Mouse (Mus musculus): Measurements from ENCODE around the gene Ipo13. TPM values are rescaled to one million over a fixed set of nuclear protein-coding genes. Genes with fewer than 3 reads are reported as not detected.
A peak's percentile ranks its signal among the peaks of the same experiment; 100 is the strongest.

Gene Ipo13
- polyA plus RNA-seq, 1 experiment, result 183 TPM

DNA sequence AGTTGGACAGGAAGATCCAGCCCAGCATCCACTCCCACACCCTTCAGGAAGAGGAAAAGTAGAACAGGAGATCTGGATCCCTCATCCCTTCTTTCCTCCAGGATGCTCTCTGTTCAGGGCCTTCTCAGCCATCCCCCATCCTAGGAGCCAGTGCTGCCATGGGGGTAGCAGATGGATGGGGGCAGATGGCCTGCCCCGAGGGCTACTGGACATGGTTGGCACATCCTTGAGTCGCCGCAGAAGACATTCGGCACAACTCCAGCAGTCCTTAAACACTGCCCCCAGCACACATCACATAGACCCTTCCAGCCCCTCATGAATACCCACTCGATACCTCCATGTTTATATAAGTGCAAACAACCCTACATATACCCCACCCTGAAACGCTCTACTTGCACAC is 18.8 kb downstream of the Ipo13 start:
- Histone ChIP-seq H3K4me3 (replicated peaks; ENCODE audit: insufficient read depth, low read depth, low read length) (no peak overlapping the region), H3K4me1 (ENCODE audit: control insufficient read depth, insufficient read depth, low read length) (peaks cover 36% of the 10 kb centered on the region), H3K27me3 (ENCODE audit: control insufficient read depth, insufficient read depth, low read length) (no peaks in the 10 kb centered on the region), H3K27ac (ENCODE audit: insufficient read depth, low read length) (peak overlapping the region; percentile 90)
- WGBS, result 16% methylated on average over 6 of the region's 6 CpGs
- TF ChIP-seq CTCF (IDR thresholded peaks at IDR 0.05; ENCODE audit: borderline replicate concordance, insufficient read depth, low read depth, low read length), result no peak
- DNase-seq, result peak; percentile 70 to 82

DNA sequence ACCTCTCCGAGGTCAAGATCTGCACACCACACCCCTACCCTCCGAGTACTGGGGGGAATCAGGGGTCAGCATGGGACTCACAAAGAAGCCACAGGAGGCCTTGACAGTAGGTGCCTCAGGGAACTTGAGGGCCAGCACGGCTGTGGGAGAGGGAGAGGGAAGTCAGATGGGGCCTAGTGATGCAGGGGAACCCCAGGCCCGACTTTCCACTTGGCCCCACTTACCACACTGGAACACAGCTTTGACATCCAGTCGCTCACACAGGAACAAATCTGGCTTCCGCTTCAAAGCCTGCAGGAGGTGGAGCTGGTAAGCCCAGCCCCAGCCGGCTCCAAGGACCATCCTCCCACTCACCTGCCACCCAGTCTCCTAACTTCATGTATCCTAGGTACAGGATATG is 19.5 kb downstream of the Ipo13 start:
- no peak overlapping the region for H3K4me3 ChIP-seq (replicated peaks; ENCODE audit: insufficient read depth, low read depth, low read length)
- peak overlapping the region; percentile 90 for H3K27ac ChIP-seq (ENCODE audit: insufficient read depth, low read length)
- no peaks in the 10 kb centered on the region for H3K27me3 ChIP-seq (ENCODE audit: control insufficient read depth, insufficient read depth, low read length)
- DNase-seq, result no peak
- WGBS, result 34% methylated on average over 7 of the region's 7 CpGs
- TF ChIP-seq CTCF (IDR thresholded peaks at IDR 0.05; ENCODE audit: borderline replicate concordance, insufficient read depth, low read depth, low read length) (no peak), POLR2A (IDR thresholded peaks at IDR 0.05; ENCODE audit: borderline replicate concordance, insufficient read depth, low read length) (no peak)
- H3K4me1 ChIP-seq (ENCODE audit: control insufficient read depth, insufficient read depth, low read length), result peaks cover 39% of the 10 kb centered on the region

DNA sequence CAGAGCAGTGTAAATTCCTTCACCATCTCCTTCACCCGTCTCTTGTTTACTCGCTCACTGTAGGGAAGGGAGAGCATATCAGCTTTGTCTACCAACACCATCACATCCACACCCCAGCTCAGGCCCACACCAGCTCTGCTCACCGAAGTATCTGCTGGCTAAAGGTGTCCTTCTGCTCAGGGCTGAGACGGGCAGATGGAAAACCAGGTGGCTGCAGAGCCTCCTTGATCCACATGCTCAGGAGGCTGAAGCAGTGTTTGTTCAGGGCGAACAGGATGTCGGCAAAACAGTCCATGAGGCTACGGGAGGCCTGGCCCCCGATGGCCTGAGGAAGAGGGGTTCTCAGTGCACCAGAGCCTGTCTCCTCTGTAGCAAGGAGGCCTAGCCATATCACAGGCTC is 20.2 kb downstream of the Ipo13 start:
- Histone ChIP-seq H3K4me3 (replicated peaks; ENCODE audit: insufficient read depth, low read depth, low read length) (no peak overlapping the region), H3K4me1 (ENCODE audit: control insufficient read depth, insufficient read depth, low read length) (peaks cover 39% of the 10 kb centered on the region), H3K27me3 (ENCODE audit: control insufficient read depth, insufficient read depth, low read length) (no peaks in the 10 kb centered on the region), H3K27ac (ENCODE audit: insufficient read depth, low read length) (peak overlapping the region; percentile 90)
- no peak for TF ChIP-seq POLR2A (IDR thresholded peaks at IDR 0.05; ENCODE audit: borderline replicate concordance, insufficient read depth, low read length)
- TF ChIP-seq CTCF (IDR thresholded peaks at IDR 0.05; ENCODE audit: borderline replicate concordance, insufficient read depth, low read depth, low read length), result no peak
- WGBS, result 28% methylated on average over 8 of the region's 8 CpGs
- peak in 1 of 2 experiments; percentile 58 for DNase-seq

GRCm38 (mm10) chr4:117893376-117893775 is 21.4 kb downstream of the Ipo13 start:
- H3K4me1 ChIP-seq (ENCODE audit: control insufficient read depth, insufficient read depth, low read length), result peaks cover 39% of the 10 kb centered on the region
- 0 out of 2 replicates have a peak overlapping the region, but pooled peaks have one; percentile 26 for H3K27ac ChIP-seq (ENCODE audit: insufficient read depth, low read length)
- WGBS, result 43% methylated on average over 9 of the region's 9 CpGs
- no peak for TF ChIP-seq CTCF (IDR thresholded peaks at IDR 0.05; ENCODE audit: borderline replicate concordance, insufficient read depth, low read depth, low read length)
- TF ChIP-seq POLR2A (IDR thresholded peaks at IDR 0.05; ENCODE audit: borderline replicate concordance, insufficient read depth, low read length), result no peak
- DNase-seq, result no peak
- H3K27me3 ChIP-seq (ENCODE audit: control insufficient read depth, insufficient read depth, low read length), result no peaks in the 10 kb centered on the region
- H3K4me3 ChIP-seq (replicated peaks; ENCODE audit: insufficient read depth, low read depth, low read length), result no peak overlapping the region

- Histone ChIP-seq H3K4me1 (ENCODE audit: control insufficient read depth, insufficient read depth, low read length) (peaks cover 34% of the 10 kb centered on the region), H3K27ac (ENCODE audit: insufficient read depth, low read length) (no peak within 1 kb of the TSS), H3K27me3 (ENCODE audit: control insufficient read depth, insufficient read depth, low read length) (no peaks in the 10 kb centered on the region), H3K4me3 (replicated peaks; ENCODE audit: insufficient read depth, low read depth, low read length) (peak within 1 kb of the TSS; percentile 80)
- no peak for TF ChIP-seq CTCF (IDR thresholded peaks at IDR 0.05; ENCODE audit: borderline replicate concordance, insufficient read depth, low read depth, low read length)
- peak; percentile 51; the same call in 1 of the 2 replicates for TF ChIP-seq POLR2A (IDR thresholded peaks at IDR 0.05; ENCODE audit: borderline replicate concordance, insufficient read depth, low read length)
- WGBS, result under 1% methylated on average over 21 of the region's 21 CpGs
- peak; percentile 84 to 94 for DNase-seq
Observed at GRCm38 (mm10) chr4:117891738-117892161, 23.0 kb downstream of the Ipo13 start, which contains the start of gene Dph2. TSS of gene Dph2 (minus strand) at chr4:117892032.

- H3K27ac ChIP-seq (ENCODE audit: insufficient read depth, low read length), result no peak overlapping the region
- H3K27me3 ChIP-seq (ENCODE audit: control insufficient read depth, insufficient read depth, low read length), result no peaks in the 10 kb centered on the region
- no peak for DNase-seq
- no peak overlapping the region for H3K4me3 ChIP-seq (replicated peaks; ENCODE audit: insufficient read depth, low read depth, low read length)
- peaks cover 28% of the 10 kb centered on the region for H3K4me1 ChIP-seq (ENCODE audit: control insufficient read depth, insufficient read depth, low read length)
- 51% methylated on average over 8 of the region's 8 CpGs for WGBS
- no peak for TF ChIP-seq POLR2A (IDR thresholded peaks at IDR 0.05; ENCODE audit: borderline replicate concordance, insufficient read depth, low read length)
Observed at GRCm38 (mm10) chr4:117890750-117891149, 24.0 kb downstream of the Ipo13 start.

- H3K27me3 ChIP-seq (ENCODE audit: control insufficient read depth, insufficient read depth, low read length), result no peaks in the 10 kb centered on the region
- 81% methylated on average over 14 of the region's 14 CpGs for WGBS
- peaks cover 24% of the 10 kb centered on the region for H3K4me1 ChIP-seq (ENCODE audit: control insufficient read depth, insufficient read depth, low read length)
- TF ChIP-seq CTCF (IDR thresholded peaks at IDR 0.05; ENCODE audit: borderline replicate concordance, insufficient read depth, low read depth, low read length) (no peak), POLR2A (IDR thresholded peaks at IDR 0.05; ENCODE audit: borderline replicate concordance, insufficient read depth, low read length) (no peak)
- DNase-seq, result no peak
- no peak overlapping the region for H3K27ac ChIP-seq (ENCODE audit: insufficient read depth, low read length)
- no peak overlapping the region for H3K4me3 ChIP-seq (replicated peaks; ENCODE audit: insufficient read depth, low read depth, low read length)
Observed at GRCm38 (mm10) chr4:117890031-117890430, 24.8 kb downstream of the Ipo13 start.

DNA sequence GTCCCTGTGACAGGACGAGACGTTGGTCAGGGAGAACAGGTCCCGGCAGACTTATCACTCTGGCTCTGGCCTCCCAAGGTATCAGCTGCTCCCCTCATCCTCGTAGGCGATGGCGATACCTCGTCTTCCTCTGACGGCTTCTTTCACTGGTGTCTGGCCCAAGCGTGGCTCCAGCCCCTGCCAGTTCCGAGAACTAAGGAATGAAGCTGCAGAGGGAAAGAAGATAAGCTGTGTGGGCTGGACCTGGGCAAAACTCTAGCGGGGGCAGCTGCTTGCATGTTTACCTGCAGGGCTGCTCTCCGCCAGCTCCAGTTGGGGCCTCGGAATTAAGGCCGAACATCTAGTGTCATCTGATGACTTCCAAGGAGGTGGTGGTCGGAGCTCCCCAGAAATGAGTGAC is 25.3 kb downstream of the Ipo13 start:
- H3K27me3 ChIP-seq (ENCODE audit: control insufficient read depth, insufficient read depth, low read length), result no peaks in the 10 kb centered on the region
- H3K27ac ChIP-seq (ENCODE audit: insufficient read depth, low read length), result no peak overlapping the region
- peaks cover 22% of the 10 kb centered on the region for H3K4me1 ChIP-seq (ENCODE audit: control insufficient read depth, insufficient read depth, low read length)
- H3K4me3 ChIP-seq (replicated peaks; ENCODE audit: insufficient read depth, low read depth, low read length), result no peak overlapping the region
- no peak for TF ChIP-seq CTCF (IDR thresholded peaks at IDR 0.05; ENCODE audit: borderline replicate concordance, insufficient read depth, low read depth, low read length)
- no peak for TF ChIP-seq POLR2A (IDR thresholded peaks at IDR 0.05; ENCODE audit: borderline replicate concordance, insufficient read depth, low read length)
- WGBS, result 91% methylated on average over 15 of the region's 15 CpGs
- no peak for DNase-seq

Measured in cerebellum, adult 2 months (tissue).